Mouse (Mus musculus): ENCODE measurements around the gene Ldb3. TPM values are rescaled to one million over a fixed set of nuclear protein-coding genes. Genes with fewer than 3 reads are reported as not detected.
A peak's percentile ranks its signal among the peaks of the same experiment; 100 is the strongest.

Ldb3 gene
- total RNA-seq, 2 experiments from 2014 or later = not detected

GRCm38 (mm10) chr14:34514120-34514519, 74.4 kb downstream of the Ldb3 start:
- peak; percentile 63 for ATAC-seq (replicated peaks; ENCODE audit: poor library complexity)

- no peak for ATAC-seq (replicated peaks; ENCODE audit: poor library complexity)
These were observed 75.9 kb downstream of the Ldb3 start for GRCm38 (mm10) chr14:34512602-34513001.

- no peak for ATAC-seq (replicated peaks; ENCODE audit: poor library complexity)
These were observed 76.6 kb downstream of the Ldb3 start for GRCm38 (mm10) chr14:34511901-34512300.

- no peak for ATAC-seq (replicated peaks; ENCODE audit: poor library complexity)
These were observed 79.5 kb downstream of the Ldb3 start for GRCm38 (mm10) chr14:34508842-34509439.

GRCm38 (mm10) chr14:34508187-34508840, 80.2 kb downstream of the Ldb3 start:
- ATAC-seq (replicated peaks; ENCODE audit: poor library complexity) = peak; percentile 71

- no peak for ATAC-seq (replicated peaks; ENCODE audit: poor library complexity)
These were observed 83.2 kb downstream of the Ldb3 start for GRCm38 (mm10) chr14:34505309-34505708.

GRCm38 (mm10) chr14:34504377-34504776, 84.1 kb downstream of the Ldb3 start:
- ATAC-seq (replicated peaks; ENCODE audit: poor library complexity) = no peak

GRCm38 (mm10) chr14:34503759-34504158, 84.7 kb downstream of the Ldb3 start:
- ATAC-seq (replicated peaks; ENCODE audit: poor library complexity) = no peak

- ATAC-seq (replicated peaks; ENCODE audit: poor library complexity) = no peak
These were observed 85.2 kb downstream of the Ldb3 start, which contains the start of gene Bmpr1a for GRCm38 (mm10) chr14:34503325-34503647. Gene Bmpr1a (minus strand): TSS chr14:34503341.

- ATAC-seq (replicated peaks; ENCODE audit: poor library complexity) = peak; percentile 57
These were observed 85.8 kb downstream of the Ldb3 start for GRCm38 (mm10) chr14:34502475-34503324.

GRCm38 (mm10) chr14:34501804-34502474, 86.5 kb downstream of the Ldb3 start:
- ATAC-seq (replicated peaks; ENCODE audit: poor library complexity) = no peak; the same call in 1 of the 2 replicates

GRCm38 (mm10) chr14:34501447-34501803, 87.1 kb downstream of the Ldb3 start:
- ATAC-seq (replicated peaks; ENCODE audit: poor library complexity) = no peak

- ATAC-seq (replicated peaks; ENCODE audit: poor library complexity) = no peak
These were observed 88.2 kb downstream of the Ldb3 start for GRCm38 (mm10) chr14:34500309-34500708.

GRCm38 (mm10) chr14:34499664-34500063, 88.8 kb downstream of the Ldb3 start:
- no peak for ATAC-seq (replicated peaks; ENCODE audit: poor library complexity)

- no peak for ATAC-seq (replicated peaks; ENCODE audit: poor library complexity)
These were observed 91.1 kb downstream of the Ldb3 start for GRCm38 (mm10) chr14:34497346-34497745.

- ATAC-seq (replicated peaks; ENCODE audit: poor library complexity) = peak; percentile 83
These were observed 94.8 kb downstream of the Ldb3 start for GRCm38 (mm10) chr14:34493682-34494081.

- no peak for ATAC-seq (replicated peaks; ENCODE audit: poor library complexity)
These were observed 95.8 kb downstream of the Ldb3 start for GRCm38 (mm10) chr14:34492688-34493087.

GRCm38 (mm10) chr14:34490965-34491364, 97.5 kb downstream of the Ldb3 start:
- no peak for ATAC-seq (replicated peaks; ENCODE audit: poor library complexity)

- no peak for ATAC-seq (replicated peaks; ENCODE audit: poor library complexity)
These were observed 98.6 kb downstream of the Ldb3 start for GRCm38 (mm10) chr14:34489928-34490327.

GRCm38 (mm10) chr14:34486169-34486568, 102.3 kb downstream of the Ldb3 start:
- no peak for ATAC-seq (replicated peaks; ENCODE audit: poor library complexity)

Data from megakaryocyte progenitor cell, adult 5-6 weeks (primary cell).